Mouse (Mus musculus): ENCODE results near the gene Themis2.

GRCm38 (mm10) chr4:132841493-132841892 lies 45.3 kb upstream of the Themis2 start:
- no peak for TF ChIP-seq POLR2A (IDR thresholded peaks at IDR 0.05; ENCODE audit: low read depth, low read length)
- TF ChIP-seq CTCF (IDR thresholded peaks at IDR 0.05; ENCODE audit: extremely low read depth, insufficient read depth, insufficient read length, insufficient replicate concordance), result no peak
